Mouse (Mus musculus) intestine, postnatal 0 days (tissue): ENCODE data around the gene Zfyve28. TPM values are rescaled to one million over a fixed set of nuclear protein-coding genes. Genes with fewer than 3 reads are reported as not detected.

ENCODE experiments used
- ATAC-seq: fragments of 200-750 bp; cut with Nextera tagmentation; 2 replicates; pipeline ENCODE4 v1.8.0; 2017; ENCODE audit warnings: mild to moderate bottlenecking, moderate TSS enrichment, moderate library complexity
- H3K27ac ChIP-seq: fragments of 300-500 bp; sonication (generic); 2 replicates; pipeline ENCODE4 v1.5.1; 2014; ENCODE audit warnings: mild to moderate bottlenecking, low read depth, low read length, moderate library complexity
- H3K27me3 ChIP-seq: fragments of 300-500 bp; sonication (generic); replicated peaks from 2 replicates; pipeline ENCODE4 v1.6.1; 2014; ENCODE audit warnings: low read length, mixed read lengths; ENCODE audit not compliant: control insufficient read depth, insufficient read depth
- H3K36me3 ChIP-seq: fragments of 300-500 bp; sonication (generic); 2 replicates; pipeline ENCODE4 v1.6.1; 2014; ENCODE audit warnings: mild to moderate bottlenecking, moderate library complexity; ENCODE audit not compliant: control insufficient read depth, insufficient read depth
- H3K4me1 ChIP-seq: fragments of 300-500 bp; sonication (generic); replicated peaks from 2 replicates; pipeline ENCODE4 v1.6.1; 2014; ENCODE audit warnings: antibody characterized with exemption, low read length, mixed read lengths; ENCODE audit not compliant: control insufficient read depth, insufficient read depth
- H3K4me2 ChIP-seq: fragments of 300-500 bp; sonication (generic); replicated peaks from 2 replicates; pipeline ENCODE4 v1.6.1; 2014; ENCODE audit warnings: low read depth, mild to moderate bottlenecking, moderate library complexity
- H3K4me3 ChIP-seq: fragments of 300-500 bp; sonication (generic); 2 replicates; pipeline ENCODE4 v1.5.1; 2014; ENCODE audit warnings: low read depth, low read length
- H3K9ac ChIP-seq: fragments of 300-500 bp; sonication (generic); 2 replicates; pipeline ENCODE4 v1.6.1; 2014; ENCODE audit warnings: mild to moderate bottlenecking, low read depth, low read length
- H3K9me3 ChIP-seq: fragments of 300-500 bp; sonication (generic); 2 replicates; pipeline ENCODE4 v1.6.1; 2016; ENCODE audit warnings: mixed run types; ENCODE audit not compliant: control insufficient read depth
- CTCF ChIP-seq: sonication (generic); IDR thresholded peaks from 2 replicates; pipeline ENCODE4 v1.5.1; 2016; ENCODE audit warnings: low read depth, mild to moderate bottlenecking, control low read depth, antibody characterized with exemption, moderate library complexity
- WGBS: fragments of 180-500 bp; shearing (Covaris S2); extraction: QIAGEN DNeasy Blood & Tissue Kit; methylation state at CpG from one replicate; pipeline ENCODE4 v1.1.7; 2014; 5-methylcytosine and 5-hydroxymethylcytosine counted together
- polyA plus RNA-seq: library from polyadenylated mRNA; unstranded; fragments of >200 nt; fragmentation: Nextera tagmentation; extraction: Ambion mirVana; gene quantifications from 2 replicates; pipeline ENCODE4 v1.2.1, GENCODE M21; 2015

Gene Zfyve28
- polyA plus RNA-seq, 1 experiment from 2014 or later = 0.05 TPM

DNA sequence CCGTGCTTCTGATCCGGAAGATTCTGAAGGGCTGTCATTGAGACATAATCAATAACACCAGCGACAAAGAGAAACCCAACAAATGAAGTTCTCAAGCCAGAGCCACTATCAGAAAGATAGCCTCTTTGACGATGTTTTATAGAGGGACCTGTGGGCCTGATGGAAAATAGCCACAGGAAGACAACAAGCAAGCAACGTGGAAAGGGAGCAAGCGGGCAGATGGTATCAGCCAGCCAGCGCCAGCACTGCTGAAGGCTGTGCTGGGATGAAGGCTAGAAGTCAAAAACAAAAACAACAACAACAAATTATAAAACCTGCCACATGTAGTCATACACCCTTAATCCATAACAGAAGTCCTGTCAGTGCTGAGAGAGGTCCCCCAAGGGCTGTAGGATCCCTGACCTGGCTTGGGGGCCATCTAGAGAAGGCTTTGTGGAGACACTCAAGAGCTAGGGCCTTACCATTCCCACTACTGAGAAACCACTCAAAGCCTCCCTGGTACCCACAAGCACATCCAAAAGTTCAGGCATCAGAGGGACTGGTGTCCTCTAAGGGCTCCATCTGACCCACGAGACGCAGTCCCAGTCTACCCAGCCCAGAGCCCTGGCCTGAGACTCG is 13.5 kb downstream of the Zfyve28 start:
- H3K27ac ChIP-seq = no peak overlapping the region
- no peaks in the 10 kb centered on the region for H3K36me3 ChIP-seq
- no peak overlapping the region for H3K4me2 ChIP-seq
- 87% methylated on average over 10 of the region's 10 CpGs for WGBS
- H3K4me3 ChIP-seq = no peak overlapping the region
- no peaks in the 10 kb centered on the region for H3K4me1 ChIP-seq
- TF ChIP-seq CTCF = no peak
- no peaks in the 10 kb centered on the region for H3K9me3 ChIP-seq
- no peak for ATAC-seq
- no peak overlapping the region for H3K9ac ChIP-seq
- H3K27me3 ChIP-seq = 0 out of 2 replicates have a peak, but pooled peaks cover 5% of the 10 kb centered on the region

DNA sequence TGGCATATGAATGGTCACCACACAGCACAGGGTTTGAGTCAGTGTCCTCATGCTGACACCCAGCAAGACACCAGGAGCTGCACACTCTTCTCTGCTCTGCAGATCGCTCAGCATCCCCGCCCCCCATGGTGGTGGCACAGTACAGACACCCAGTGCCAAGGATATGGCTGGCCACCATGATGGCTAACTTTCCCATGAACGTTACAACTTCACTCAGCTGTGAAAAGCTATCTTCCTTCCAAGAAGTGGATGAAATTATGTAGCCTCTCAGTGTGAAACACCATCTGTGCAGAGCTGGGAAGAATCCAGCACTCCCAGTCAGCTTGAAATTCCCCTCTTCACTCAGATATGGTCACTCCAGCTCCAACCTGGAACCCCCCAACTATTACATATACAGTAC is 14.0 kb downstream of the Zfyve28 start:
- H3K9me3 ChIP-seq = no peaks in the 10 kb centered on the region
- no peak for TF ChIP-seq CTCF
- no peak for ATAC-seq
- H3K27me3 ChIP-seq = 0 out of 2 replicates have a peak, but pooled peaks cover 5% of the 10 kb centered on the region
- H3K36me3 ChIP-seq = no peaks in the 10 kb centered on the region
- no peak overlapping the region for H3K4me2 ChIP-seq
- no peaks in the 10 kb centered on the region for H3K4me1 ChIP-seq
- no peak overlapping the region for H3K4me3 ChIP-seq
- 80% methylated on average over 3 of the region's 3 CpGs for WGBS
- no peak overlapping the region for H3K9ac ChIP-seq
- no peak overlapping the region for H3K27ac ChIP-seq

DNA sequence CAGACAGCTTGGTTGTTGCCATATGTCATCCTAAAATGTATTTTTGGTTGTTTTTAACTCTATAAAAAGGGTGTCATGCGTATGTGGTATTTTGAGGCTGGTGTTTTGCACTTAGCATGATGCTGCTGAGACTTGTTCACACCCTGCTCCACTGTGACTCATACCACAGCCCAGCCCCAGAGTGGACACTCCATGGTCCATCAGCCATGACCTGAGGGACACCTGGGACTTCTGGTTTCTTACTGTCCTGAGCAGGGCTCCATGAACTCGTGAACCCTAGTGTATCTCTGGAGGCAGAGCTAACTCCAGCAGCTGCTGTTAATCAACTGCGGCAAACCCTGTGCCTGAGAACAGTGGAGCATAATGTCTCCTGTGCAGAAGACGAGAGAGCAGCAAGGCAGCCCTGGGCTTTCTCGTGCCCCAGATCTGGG is 15.0 kb downstream of the Zfyve28 start:
- no peaks in the 10 kb centered on the region for H3K36me3 ChIP-seq
- H3K9me3 ChIP-seq = no peaks in the 10 kb centered on the region
- no peak for ATAC-seq
- H3K4me3 ChIP-seq = no peak overlapping the region
- WGBS = 72% methylated on average over 5 of the region's 5 CpGs
- no peak for TF ChIP-seq CTCF
- no peak overlapping the region for H3K9ac ChIP-seq
- H3K27ac ChIP-seq = no peak overlapping the region
- H3K27me3 ChIP-seq = 0 out of 2 replicates have a peak, but pooled peaks cover 5% of the 10 kb centered on the region
- no peak overlapping the region for H3K4me2 ChIP-seq
- H3K4me1 ChIP-seq = no peaks in the 10 kb centered on the region

DNA sequence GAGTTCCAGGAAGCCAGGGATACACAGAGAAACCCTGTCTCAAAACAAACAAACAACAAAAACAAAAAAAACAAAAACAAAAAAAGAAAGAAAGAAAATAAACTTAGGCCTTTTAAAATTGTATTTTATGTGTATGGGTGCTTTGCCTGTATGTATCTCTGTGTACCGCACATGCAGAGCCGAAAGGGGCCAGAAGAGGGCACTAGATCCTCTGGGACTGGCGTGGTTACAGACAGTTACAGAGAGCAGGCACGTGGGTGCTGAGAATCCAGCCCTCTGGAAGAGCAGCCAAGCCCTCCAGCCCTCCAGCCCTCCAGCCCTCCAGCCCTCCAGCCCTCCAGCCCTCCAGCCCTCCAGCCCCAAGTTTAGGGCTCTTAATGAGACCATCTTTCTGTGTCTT is 16.5 kb downstream of the Zfyve28 start:
- Histone ChIP-seq H3K9ac (no peak overlapping the region), H3K4me1 (no peaks in the 10 kb centered on the region), H3K4me3 (no peak overlapping the region), H3K9me3 (no peaks in the 10 kb centered on the region), H3K4me2 (no peak overlapping the region), H3K27ac (no peak overlapping the region), H3K36me3 (no peaks in the 10 kb centered on the region), H3K27me3 (0 out of 2 replicates have a peak, but pooled peaks cover 5% of the 10 kb centered on the region)
- WGBS = 27% methylated on average over 4 of the region's 4 CpGs
- peak; percentile 72 for TF ChIP-seq CTCF
- no peak for ATAC-seq

GRCm38 (mm10) chr5:34269921-34270465 is 18.3 kb downstream of the Zfyve28 start:
- ATAC-seq = no peak
- no peak for TF ChIP-seq CTCF
- 56% methylated on average over 12 of the region's 12 CpGs for WGBS
- Histone ChIP-seq H3K9ac (no peak overlapping the region), H3K4me1 (no peaks in the 10 kb centered on the region), H3K27ac (no peak overlapping the region), H3K36me3 (no peaks in the 10 kb centered on the region), H3K27me3 (0 out of 2 replicates have a peak, but pooled peaks cover 5% of the 10 kb centered on the region), H3K4me3 (no peak overlapping the region), H3K9me3 (no peaks in the 10 kb centered on the region), H3K4me2 (no peak overlapping the region)

GRCm38 (mm10) chr5:34269197-34269920 is 18.9 kb downstream of the Zfyve28 start:
- H3K27ac ChIP-seq = no peak overlapping the region
- no peak overlapping the region for H3K9ac ChIP-seq
- H3K4me2 ChIP-seq = no peak overlapping the region
- no peaks in the 10 kb centered on the region for H3K9me3 ChIP-seq
- 81% methylated on average over 16 of the region's 16 CpGs for WGBS
- no peak for TF ChIP-seq CTCF
- H3K4me3 ChIP-seq = no peak overlapping the region
- no peaks in the 10 kb centered on the region for H3K36me3 ChIP-seq
- 0 out of 2 replicates have a peak, but pooled peaks cover 5% of the 10 kb centered on the region for H3K27me3 ChIP-seq
- ATAC-seq = no peak
- H3K4me1 ChIP-seq = no peaks in the 10 kb centered on the region
